16 mouse cellular contexts compared by ENCODE assay signal in the genomic region with DNA sequence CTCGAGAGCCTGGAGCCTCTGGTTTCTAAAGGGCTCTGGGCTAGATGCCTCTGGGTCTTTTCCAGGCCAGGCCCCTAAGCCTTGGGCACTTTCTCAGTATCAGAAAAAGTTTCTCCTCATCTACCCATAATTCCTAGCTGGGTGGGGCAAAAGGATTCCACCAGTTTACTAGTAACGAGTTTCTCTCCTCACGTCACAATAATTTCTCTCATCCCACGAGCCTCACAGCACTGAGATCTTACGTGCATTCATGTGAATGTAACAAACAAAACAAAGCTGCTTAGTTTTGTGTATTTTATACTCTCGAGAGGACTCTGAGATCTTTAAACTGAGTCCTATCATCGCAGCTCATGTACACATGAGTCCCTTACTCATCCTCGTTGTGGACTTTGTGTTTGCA. TPM values are rescaled to one million over a fixed set of nuclear protein-coding genes. Genes with fewer than 3 reads are reported as not detected.
DNase-seq lines count a peak whose midpoint lies in the region; ATAC-seq and TF ChIP-seq lines count a peak whose summit lies in the region.
"Had no signal": no experiment of that assay in that cellular context is flagged by ENCODE, and none has a peak within 500 bp of the region (broad histone marks: within the 10 kb centered on the region; RNA-seq: fewer than 3 reads in every experiment).

No protein-coding gene starts in this region.

- no peak overlapping the region for H3K27ac ChIP-seq in forebrain, embryonic 13.5 days
- no peak overlapping the region for H3K27ac ChIP-seq in forebrain, embryonic 16.5 days (ENCODE audit: low read length)
- peak overlapping the region; percentile 28 to 55; a peak in 3 of 4 replicates for H3K27ac ChIP-seq in heart, embryonic 14.5 days (replicated peaks in 1 of 2; ENCODE audit: control insufficient read depth in 1 of 2, insufficient read depth in 1 of 2, low read depth in 2 of 2, low read length in 2 of 2)
- H3K27ac ChIP-seq in heart, adult 2 months, result no peak overlapping the region; the same call in 1 of the 2 replicates
- peak overlapping the region; percentile 53; the same call in 1 of the 2 replicates for H3K27ac ChIP-seq in layer of hippocampus, adult 2 months
- H3K27ac ChIP-seq: hindbrain, postnatal 0 days had no signal

- H3K9ac ChIP-seq in forebrain, embryonic 13.5 days, result no peak overlapping the region
- H3K9ac ChIP-seq in forebrain, embryonic 16.5 days (replicated peaks; ENCODE audit: low read depth, low read length), result no peak overlapping the region
- H3K9ac ChIP-seq in heart, embryonic 14.5 days (ENCODE audit: low read length), result peak overlapping the region; percentile 52; the same call in 1 of the 2 replicates
- no peak overlapping the region for H3K9ac ChIP-seq in heart, adult 2 months (ENCODE audit: low read depth, low read length)

- H3K27me3 ChIP-seq in forebrain, embryonic 13.5 days, result no peaks in the 10 kb centered on the region
- H3K27me3 ChIP-seq in forebrain, embryonic 16.5 days (replicated peaks; ENCODE audit: control insufficient read depth, insufficient read depth, low read length), result no peaks in the 10 kb centered on the region
- no peaks in the 10 kb centered on the region for H3K27me3 ChIP-seq in heart, embryonic 14.5 days (ENCODE audit: control insufficient read depth, insufficient read depth, low read length)
- no peaks in the 10 kb centered on the region for H3K27me3 ChIP-seq in heart, adult 2 months (ENCODE audit: control insufficient read depth, insufficient read depth, low read length)
- H3K27me3 ChIP-seq: Patski had no signal

- 65% methylated on average over 8 of the region's 8 CpGs for WGBS in forebrain, embryonic 13.5 days
- WGBS in forebrain, embryonic 16.5 days, result 65% methylated on average over 8 of the region's 8 CpGs
- WGBS in heart, embryonic 14.5 days, result 82% methylated on average over 8 of the region's 8 CpGs
- 86% methylated on average over 8 of the region's 8 CpGs for WGBS in heart, adult 2 months

- no peak for TF ChIP-seq EP300 in heart, adult 2 months (IDR thresholded peaks at IDR 0.05; ENCODE audit: insufficient read depth, low read depth, low read length)

- 0 out of 2 replicates have a peak, but pooled peaks have one; percentile 4 for ATAC-seq in forebrain, embryonic 13.5 days
- ATAC-seq in forebrain, embryonic 16.5 days, result no peak
- no peak for ATAC-seq in heart, embryonic 14.5 days (ENCODE audit: insufficient number of reproducible peaks, insufficient read depth, low FRiP score, low read depth)

- H3K36me3 ChIP-seq in forebrain, embryonic 13.5 days (ENCODE audit: poor library complexity, severe bottlenecking), result no peaks in the 10 kb centered on the region
- H3K36me3 ChIP-seq in forebrain, embryonic 16.5 days (ENCODE audit: control insufficient read depth, insufficient read depth), result no peaks in the 10 kb centered on the region
- H3K36me3 ChIP-seq in heart, embryonic 14.5 days (ENCODE audit: control insufficient read depth, insufficient read depth, low read length), result no peaks in the 10 kb centered on the region
- H3K36me3 ChIP-seq in heart, adult 2 months (ENCODE audit: control insufficient read depth, insufficient read depth, low read length), result peaks cover 2% of the 10 kb centered on the region; the same call in 1 of the 2 replicates

- TF ChIP-seq POLR2A in heart, adult 2 months (IDR thresholded peaks at IDR 0.05; ENCODE audit: insufficient read depth, low read depth, low read length), result no peak

- H3K4me1 ChIP-seq in forebrain, embryonic 13.5 days, result peaks cover 21% of the 10 kb centered on the region
- peaks cover 16% of the 10 kb centered on the region for H3K4me1 ChIP-seq in forebrain, embryonic 16.5 days (replicated peaks; ENCODE audit: control insufficient read depth, insufficient read depth, low read length)
- H3K4me1 ChIP-seq in heart, embryonic 14.5 days (ENCODE audit: control insufficient read depth in 2 of 2, insufficient read depth in 2 of 2, low read length in 2 of 2), result peaks cover 7 to 12% of the 10 kb centered on the region in 2 experiments; a peak in 3 of 4 replicates
- H3K4me1 ChIP-seq in heart, adult 2 months (ENCODE audit: control insufficient read depth, insufficient read depth, low read length), result peaks cover 13% of the 10 kb centered on the region

- TF ChIP-seq CTCF in heart, adult 2 months (IDR thresholded peaks at IDR 0.05), result no peak
- no peak for TF ChIP-seq CTCF in layer of hippocampus, adult 2 months (conservative IDR thresholded peaks at IDR 0.05)

- H3K79me2 ChIP-seq in heart, adult 2 months (replicated peaks; ENCODE audit: control insufficient read depth, insufficient read depth, low read length), result no peaks in the 10 kb centered on the region; the same call in 1 of the 2 replicates

- H3K4me2 ChIP-seq in forebrain, embryonic 13.5 days, result no peak overlapping the region
- no peak overlapping the region for H3K4me2 ChIP-seq in forebrain, embryonic 16.5 days (ENCODE audit: low read length)
- H3K4me2 ChIP-seq in heart, embryonic 14.5 days (ENCODE audit: low read length), result peak overlapping the region; percentile 56; the same call in 1 of the 2 replicates

- H3K9me3 ChIP-seq in forebrain, embryonic 13.5 days (replicated peaks), result no peaks in the 10 kb centered on the region
- no peaks in the 10 kb centered on the region for H3K9me3 ChIP-seq in forebrain, embryonic 16.5 days (ENCODE audit: control insufficient read depth, low read length)
- H3K9me3 ChIP-seq in heart, embryonic 14.5 days (ENCODE audit: control insufficient read depth, low read length), result no peaks in the 10 kb centered on the region

- H3K4me3 ChIP-seq in forebrain, embryonic 13.5 days, result no peak overlapping the region
- H3K4me3 ChIP-seq in forebrain, embryonic 16.5 days (replicated peaks; ENCODE audit: low read length), result no peak overlapping the region
- H3K4me3 ChIP-seq in heart, embryonic 14.5 days (ENCODE audit: control insufficient read depth in 1 of 2, insufficient read depth in 1 of 2, low read depth in 1 of 2, low read length in 2 of 2), result no peak overlapping the region
- H3K4me3 ChIP-seq in heart, adult 2 months, result no peak overlapping the region
- H3K4me3 ChIP-seq in layer of hippocampus, adult 2 months, result no peak overlapping the region

- intact Hi-C loops in heart, adult 2 months (cut with DNase I), result no loop called here

- DNase-seq in heart, adult 2 months, result no peak
- no peak for DNase-seq in layer of hippocampus, adult 2 months (ENCODE audit: low spot score in 2 of 2)
- no peak for DNase-seq in layer of hippocampus, adult 8-10 months (ENCODE audit: low spot score in 2 of 2)
- peak; percentile 25 for DNase-seq in CD4-positive helper T cell, adult 2 months (ENCODE audit: low read depth, low spot score)
- DNase-seq in adrenal gland, postnatal 25 days, result no peak
- DNase-seq: cerebellum, adult 18-20 months; cerebellum, postnatal 36 days; gastrocnemius, postnatal 36 days; kidney, adult 2 months; layer of hippocampus, postnatal 36 days; lung, adult 18-20 months had no signal

RNA-seq across cellular contexts. Expression of a gene that starts 57.5 kb away (rescaled TPM):
- polyA plus RNA-seq in forebrain, embryonic 13.5 days (2015; fragmentation: Nextera tagmentation; extraction: Ambion mirVana), result 2.2 and 2.7 TPM in 2 replicates
- 3.3 and 3.8 TPM in 2 replicates for polyA plus RNA-seq in forebrain, embryonic 16.5 days (2015; fragmentation: Nextera tagmentation; extraction: Ambion mirVana)
- 10.6 and 13.2 TPM in 2 replicates for polyA plus RNA-seq in heart, embryonic 14.5 days (2014; fragmentation: Nextera tagmentation; extraction: Ambion mirVana)
- 10 to 100 TPM; 53.3 to 76.8 TPM for total RNA-seq in heart, adult 2 months (2021)
- 19.3 and 35.1 TPM in 2 replicates for polyA plus RNA-seq in heart, adult 2 months (2012; rRNA removed)
- 1 to 10 TPM; 6.8 to 8.5 TPM for total RNA-seq in layer of hippocampus, adult 2 months (2021)
- 10 to 100 TPM; 10.6 to 12.1 (median 10.7) TPM for total RNA-seq in layer of hippocampus, adult 8-10 months (2022)
- total RNA-seq in adrenal gland, postnatal 25 days (2021), result 274 and 367 TPM in 2 replicates

Comparison
In these comparisons a context has a peak if more than half of its experiments do, and no peak if none do; other contexts are left out.
1. H3K27ac ChIP-seq: peak in heart, embryonic 14.5 days (2 of 2) and layer of hippocampus, adult 2 months (single experiment); none in forebrain, embryonic 13.5 days (single experiment), forebrain, embryonic 16.5 days (single experiment) and heart, adult 2 months (single experiment).
2. RNA of a gene that starts 57.5 kb away (total RNA-seq): 274 to 367 TPM in adrenal gland, postnatal 25 days and 53.3 to 76.8 TPM in heart, adult 2 months; 10.6 to 12.1 TPM in layer of hippocampus, adult 8-10 months and 6.8 to 8.5 TPM in layer of hippocampus, adult 2 months; every median in the first group is over 4 times any median in the second.